Mouse (Mus musculus): Measurements from ENCODE around the gene Armc7.

GRCm38 (mm10) chr11:115427482-115428331, 47.8 kb upstream of the Armc7 start:
- peak; percentile 87 for TF ChIP-seq CTCF (IDR thresholded peaks at IDR 0.05)
- TF ChIP-seq EP300 (IDR thresholded peaks at IDR 0.05), result no peak

Measured in lung, postnatal 0 days (tissue).